Mouse (Mus musculus): ENCODE measurements around the gene Bmp5. TPM values are rescaled to one million over a fixed set of nuclear protein-coding genes. Genes with fewer than 3 reads are reported as not detected.

Gene Bmp5
- polyA plus RNA-seq, 1 experiment from 2014 or later = not detected

- Histone ChIP-seq H3K79me2 (ENCODE audit: inconsistent target) (no peaks in the 10 kb centered on the region), H3K27ac (no peak overlapping the region), H3K36me3 (ENCODE audit: inconsistent target) (no peaks in the 10 kb centered on the region), H3K4me3 (ENCODE audit: inconsistent target) (no peak overlapping the region)
- WGBS (ENCODE audit: missing documents) = 81% methylated on average over 2 of the region's 2 CpGs
Observed at GRCm38 (mm10) chr9:75876333-75876732, 101.2 kb downstream of the Bmp5 start.

- Histone ChIP-seq H3K79me2 (ENCODE audit: inconsistent target) (no peaks in the 10 kb centered on the region), H3K4me3 (ENCODE audit: inconsistent target) (no peak overlapping the region), H3K27ac (no peak overlapping the region), H3K36me3 (ENCODE audit: inconsistent target) (no peaks in the 10 kb centered on the region)
- 91% methylated on average over 4 of the region's 4 CpGs for WGBS (ENCODE audit: missing documents)
Observed at GRCm38 (mm10) chr9:75883481-75884190, 108.5 kb downstream of the Bmp5 start.

- 97% methylated on average over 7 of the region's 7 CpGs for WGBS (ENCODE audit: missing documents)
- H3K27ac ChIP-seq = no peak overlapping the region
- no peak overlapping the region for H3K4me3 ChIP-seq (ENCODE audit: inconsistent target)
- no peaks in the 10 kb centered on the region for H3K36me3 ChIP-seq (ENCODE audit: inconsistent target)
- H3K79me2 ChIP-seq (ENCODE audit: inconsistent target) = no peaks in the 10 kb centered on the region
Observed at GRCm38 (mm10) chr9:75886801-75887544, 111.8 kb downstream of the Bmp5 start.

DNA sequence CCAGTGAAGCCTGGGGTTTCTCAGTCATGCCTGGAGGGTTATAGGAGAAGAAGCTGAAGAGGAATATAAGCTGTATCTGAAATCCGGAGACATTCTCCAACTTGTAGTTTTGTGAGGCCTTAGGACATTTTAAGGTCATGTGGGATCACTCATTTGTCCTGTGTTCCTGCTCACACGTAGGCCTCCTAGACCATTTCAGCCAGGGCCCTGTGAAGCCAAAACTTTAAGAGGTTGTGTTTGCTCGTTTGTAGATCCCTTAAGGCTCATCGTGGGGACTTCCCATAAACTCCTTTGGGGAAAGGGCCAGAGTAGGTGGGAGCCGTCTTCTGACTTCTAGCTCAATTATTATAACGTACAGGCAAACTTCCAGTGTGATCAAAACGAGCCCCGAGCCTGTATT, 121.8 kb downstream of the Bmp5 start:
- H3K36me3 ChIP-seq (ENCODE audit: inconsistent target) = no peaks in the 10 kb centered on the region
- no peak overlapping the region for H3K4me3 ChIP-seq (ENCODE audit: inconsistent target)
- no peak overlapping the region for H3K27ac ChIP-seq
- WGBS (ENCODE audit: missing documents) = 94% methylated on average over 8 of the region's 8 CpGs
- no peaks in the 10 kb centered on the region for H3K79me2 ChIP-seq (ENCODE audit: inconsistent target)

GRCm38 (mm10) chr9:75898022-75898421, 122.9 kb downstream of the Bmp5 start:
- H3K79me2 ChIP-seq (ENCODE audit: inconsistent target) = no peaks in the 10 kb centered on the region
- no peak overlapping the region for H3K27ac ChIP-seq
- 87% methylated on average over 4 of the region's 4 CpGs for WGBS (ENCODE audit: missing documents)
- H3K36me3 ChIP-seq (ENCODE audit: inconsistent target) = no peaks in the 10 kb centered on the region
- no peak overlapping the region for H3K4me3 ChIP-seq (ENCODE audit: inconsistent target)

GRCm38 (mm10) chr9:75901219-75901618, 126.1 kb downstream of the Bmp5 start:
- Histone ChIP-seq H3K4me3 (ENCODE audit: inconsistent target) (no peak overlapping the region), H3K79me2 (ENCODE audit: inconsistent target) (no peaks in the 10 kb centered on the region), H3K27ac (no peak overlapping the region), H3K36me3 (ENCODE audit: inconsistent target) (no peaks in the 10 kb centered on the region)
- 85% methylated on average over 9 of the region's 9 CpGs for WGBS (ENCODE audit: missing documents)

GRCm38 (mm10) chr9:75905497-75905896, 130.3 kb downstream of the Bmp5 start:
- Histone ChIP-seq H3K36me3 (ENCODE audit: inconsistent target) (no peaks in the 10 kb centered on the region), H3K27ac (no peak overlapping the region), H3K79me2 (ENCODE audit: inconsistent target) (no peaks in the 10 kb centered on the region), H3K4me3 (ENCODE audit: inconsistent target) (no peak overlapping the region)
- 55% methylated on average over 2 of the region's 2 CpGs for WGBS (ENCODE audit: missing documents)

GRCm38 (mm10) chr9:75910112-75910799, 135.1 kb downstream of the Bmp5 start:
- Histone ChIP-seq H3K27ac (no peak overlapping the region), H3K36me3 (ENCODE audit: inconsistent target) (no peaks in the 10 kb centered on the region), H3K4me3 (ENCODE audit: inconsistent target) (no peak overlapping the region), H3K79me2 (ENCODE audit: inconsistent target) (no peaks in the 10 kb centered on the region)
- WGBS (ENCODE audit: missing documents) = 64% methylated on average over 7 of the region's 7 CpGs

DNA sequence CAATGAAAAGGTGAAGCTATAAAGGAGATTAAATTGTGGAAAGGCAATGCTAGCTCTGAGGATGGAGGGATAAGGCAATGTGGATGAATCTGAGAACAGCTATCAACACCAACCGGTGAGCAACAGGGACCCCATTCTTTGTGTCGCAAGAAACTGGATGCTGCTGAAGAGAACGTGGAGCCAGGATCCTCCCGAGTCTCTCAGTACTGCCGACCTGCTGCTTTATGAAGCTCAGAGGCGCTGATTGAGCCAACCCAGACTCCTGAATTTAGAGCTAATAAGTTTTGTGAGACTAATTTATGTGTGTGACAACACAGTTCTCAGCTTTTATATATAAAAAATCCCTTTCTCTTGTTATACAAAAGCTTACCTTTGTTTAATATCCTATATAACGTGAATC, 136.4 kb downstream of the Bmp5 start:
- H3K36me3 ChIP-seq (ENCODE audit: inconsistent target) = no peaks in the 10 kb centered on the region
- H3K79me2 ChIP-seq (ENCODE audit: inconsistent target) = no peaks in the 10 kb centered on the region
- no peak overlapping the region for H3K27ac ChIP-seq
- no peak overlapping the region for H3K4me3 ChIP-seq (ENCODE audit: inconsistent target)
- 85% methylated on average over 7 of the region's 7 CpGs for WGBS (ENCODE audit: missing documents)

GRCm38 (mm10) chr9:75916027-75916426, 140.9 kb downstream of the Bmp5 start:
- H3K79me2 ChIP-seq (ENCODE audit: inconsistent target) = no peaks in the 10 kb centered on the region
- no peak overlapping the region for H3K4me3 ChIP-seq (ENCODE audit: inconsistent target)
- no peak overlapping the region for H3K27ac ChIP-seq
- 84% methylated on average over 2 of the region's 2 CpGs for WGBS (ENCODE audit: missing documents)
- no peaks in the 10 kb centered on the region for H3K36me3 ChIP-seq (ENCODE audit: inconsistent target)

DNA sequence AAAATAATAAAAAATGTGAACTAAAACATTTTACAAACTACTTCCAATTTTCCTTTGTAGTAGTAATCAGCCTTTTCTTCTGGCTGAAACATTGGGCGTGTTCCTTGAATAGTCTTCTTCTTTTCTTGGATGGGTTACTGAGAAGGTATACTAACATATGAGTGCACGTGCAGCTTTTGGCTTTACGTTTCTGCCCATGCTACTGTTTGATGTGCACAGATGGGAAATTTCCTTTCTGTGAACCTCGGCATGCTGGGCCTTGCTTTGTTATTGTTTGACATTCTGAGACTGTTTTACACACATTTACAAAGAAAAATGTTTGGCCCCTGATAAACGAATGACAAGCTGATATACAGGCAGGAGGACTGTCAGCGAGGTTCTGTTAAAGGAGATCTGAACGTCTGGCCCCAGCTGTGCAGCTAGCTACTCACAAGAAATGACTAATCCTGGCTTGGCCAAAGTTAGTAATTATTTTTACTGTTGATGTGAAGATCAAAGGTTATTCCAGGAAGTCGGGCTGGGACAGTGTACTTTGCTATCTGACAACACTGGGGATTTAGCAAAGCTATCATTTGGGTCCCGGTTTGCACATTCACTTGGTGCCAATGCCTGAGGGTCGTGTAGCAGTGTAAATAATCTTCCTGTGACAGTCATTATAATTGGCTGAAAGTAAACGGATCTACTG, 152.2 kb downstream of the Bmp5 start:
- H3K36me3 ChIP-seq (ENCODE audit: inconsistent target) = no peaks in the 10 kb centered on the region
- H3K4me3 ChIP-seq (ENCODE audit: inconsistent target) = no peak overlapping the region
- H3K79me2 ChIP-seq (ENCODE audit: inconsistent target) = no peaks in the 10 kb centered on the region
- WGBS (ENCODE audit: missing documents) = 73% methylated on average over 11 of the region's 11 CpGs
- no peak overlapping the region for H3K27ac ChIP-seq

GRCm38 (mm10) chr9:75928068-75928467, 152.9 kb downstream of the Bmp5 start:
- Histone ChIP-seq H3K27ac (no peak overlapping the region), H3K79me2 (ENCODE audit: inconsistent target) (no peaks in the 10 kb centered on the region), H3K36me3 (ENCODE audit: inconsistent target) (no peaks in the 10 kb centered on the region), H3K4me3 (ENCODE audit: inconsistent target) (no peak overlapping the region)
- 84% methylated on average over 5 of the region's 5 CpGs for WGBS (ENCODE audit: missing documents)

- H3K27ac ChIP-seq = no peak overlapping the region
- H3K4me3 ChIP-seq (ENCODE audit: inconsistent target) = no peak overlapping the region
- no peaks in the 10 kb centered on the region for H3K79me2 ChIP-seq (ENCODE audit: inconsistent target)
- H3K36me3 ChIP-seq (ENCODE audit: inconsistent target) = no peaks in the 10 kb centered on the region
- 79% methylated on average over 3 of the region's 3 CpGs for WGBS (ENCODE audit: missing documents)
Observed at GRCm38 (mm10) chr9:75944663-75945062, 169.5 kb downstream of the Bmp5 start.

Measured in macrophage (primary cell).